Mouse (Mus musculus) kidney, embryonic 15.5 days (tissue): ENCODE results near the gene Rnf17. TPM values are rescaled to one million over a fixed set of nuclear protein-coding genes. Genes with fewer than 3 reads are reported as not detected.

Experiments used
- ATAC-seq: fragments of 200-750 bp; cut with Nextera tagmentation; replicated peaks from 2 replicates; pipeline ENCODE4 v1.8.0; 2017; ENCODE audit warnings: moderate TSS enrichment; ENCODE audit not compliant: low FRiP score
- H3K27ac ChIP-seq: fragments of 300-500 bp; sonication (generic); 2 replicates; pipeline ENCODE4 v1.5.1; 2015; ENCODE audit warnings: mild to moderate bottlenecking, inconsistent platforms
- H3K27me3 ChIP-seq: fragments of 300-500 bp; sonication (generic); 2 replicates; pipeline ENCODE4 v1.6.1; 2015; ENCODE audit warnings: inconsistent platforms
- H3K36me3 ChIP-seq: fragments of 300-500 bp; sonication (generic); 2 replicates; pipeline ENCODE4 v1.6.1; 2015; ENCODE audit warnings: inconsistent platforms
- H3K4me1 ChIP-seq: fragments of 300-500 bp; sonication (generic); 2 replicates; pipeline ENCODE4 v1.6.1; 2015; ENCODE audit warnings: inconsistent platforms
- H3K4me2 ChIP-seq: fragments of 300-500 bp; sonication (generic); 2 replicates; pipeline ENCODE4 v1.6.1; 2015; ENCODE audit warnings: moderate library complexity, mild to moderate bottlenecking, inconsistent platforms
- H3K4me3 ChIP-seq: fragments of 300-500 bp; sonication (generic); replicated peaks from 2 replicates; pipeline ENCODE4 v1.5.1; 2015; ENCODE audit warnings: mild to moderate bottlenecking, inconsistent platforms
- H3K9ac ChIP-seq: fragments of 300-500 bp; sonication (generic); 2 replicates; pipeline ENCODE4 v1.6.1; 2015; ENCODE audit warnings: mild to moderate bottlenecking, inconsistent platforms
- H3K9me3 ChIP-seq: fragments of 300-500 bp; sonication (generic); replicated peaks from 2 replicates; pipeline ENCODE4 v1.6.1; 2016; ENCODE audit warnings: inconsistent platforms
- WGBS: fragments of 180-500 bp; shearing (Covaris S2); methylation state at CpG from one replicate; pipeline ENCODE4 v1.1.7; 2015; ENCODE audit warnings: mixed read lengths; 5-methylcytosine and 5-hydroxymethylcytosine counted together
- polyA plus RNA-seq: library from polyadenylated mRNA; unstranded; fragments of >200 nt; fragmentation: Nextera tagmentation; extraction: Ambion mirVana; gene quantifications from 2 replicates; pipeline ENCODE4 v1.2.1, GENCODE M21; 2015

The Rnf17 gene
- 1.1 and 1.5 TPM in 2 replicates for polyA plus RNA-seq

DNA sequence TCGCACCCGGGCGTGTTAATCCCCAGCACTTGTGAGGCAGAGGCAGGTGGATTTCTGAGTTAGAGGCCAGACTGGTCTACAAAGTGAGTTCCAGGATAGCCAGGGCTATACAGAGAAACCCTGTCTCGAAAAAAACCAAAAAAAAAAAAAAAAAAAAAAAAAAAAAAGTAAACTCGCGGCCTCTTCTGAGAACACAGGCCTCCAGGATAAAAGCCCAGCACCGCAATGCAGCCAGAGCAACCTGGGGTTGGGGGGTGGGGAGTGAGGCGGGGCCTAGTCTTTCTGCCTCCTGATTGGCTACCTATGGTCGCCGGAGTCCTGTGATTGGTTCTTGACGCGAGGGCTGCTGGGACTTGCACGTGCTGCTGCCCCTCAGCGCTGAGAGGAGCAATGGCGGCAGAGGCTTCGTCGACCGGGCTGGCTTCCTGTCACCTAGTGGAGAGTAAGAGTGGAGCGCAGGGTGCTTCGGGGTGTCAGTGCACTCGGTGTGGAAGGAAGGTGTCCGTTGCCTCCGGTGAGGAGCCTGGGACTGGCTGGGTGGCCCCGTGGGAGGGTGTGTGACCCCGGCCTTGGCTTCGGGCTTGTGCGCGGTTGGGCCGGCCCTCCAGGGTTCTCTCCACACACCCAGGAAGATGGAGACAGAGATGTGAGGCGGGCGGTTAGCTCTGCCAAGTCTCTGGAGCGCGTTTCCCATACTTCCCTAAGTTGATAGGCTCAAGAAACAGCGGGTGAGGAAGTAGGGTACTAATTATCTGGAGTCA lies at the start of gene Rnf17:
Rnf17 (plus strand) TSS at position 271 of the 761 bp plus-strand sequence.
- H3K4me2 ChIP-seq = peak within 1 kb of the TSS; percentile 39; the same call in 1 of the 2 replicates
- H3K4me3 ChIP-seq = no peak within 1 kb of the TSS
- H3K9me3 ChIP-seq = no peaks in the 10 kb centered on the region
- H3K27ac ChIP-seq = no peak within 1 kb of the TSS
- no peaks in the 10 kb centered on the region for H3K4me1 ChIP-seq
- no peaks in the 10 kb centered on the region for H3K36me3 ChIP-seq
- H3K27me3 ChIP-seq = no peaks in the 10 kb centered on the region
- no peak within 1 kb of the TSS for H3K9ac ChIP-seq
- WGBS = 70% methylated on average over 34 of the region's 34 CpGs
- no peak for ATAC-seq

DNA sequence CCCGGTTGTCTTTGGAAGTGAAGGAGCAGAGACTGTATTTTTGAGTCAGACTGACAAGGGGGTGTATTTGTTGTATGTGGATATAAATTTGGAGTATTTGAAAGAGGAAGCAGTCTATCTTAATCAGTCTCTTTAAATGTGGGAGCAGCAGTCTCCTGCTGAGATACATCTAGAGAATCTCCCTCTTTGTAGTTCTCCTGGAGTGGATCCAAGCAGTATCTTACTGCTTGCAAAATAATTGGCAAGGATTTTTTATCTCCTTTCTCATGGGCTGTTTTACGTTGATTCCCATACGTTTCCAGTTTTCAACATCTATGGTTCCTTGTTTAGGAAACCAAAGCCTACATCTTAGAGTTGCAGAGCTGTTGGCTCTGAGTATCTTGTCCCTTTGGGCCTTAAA lies 47.6 kb upstream of the Rnf17 start:
- 80% methylated on average over 3 of the region's 3 CpGs for WGBS

DNA sequence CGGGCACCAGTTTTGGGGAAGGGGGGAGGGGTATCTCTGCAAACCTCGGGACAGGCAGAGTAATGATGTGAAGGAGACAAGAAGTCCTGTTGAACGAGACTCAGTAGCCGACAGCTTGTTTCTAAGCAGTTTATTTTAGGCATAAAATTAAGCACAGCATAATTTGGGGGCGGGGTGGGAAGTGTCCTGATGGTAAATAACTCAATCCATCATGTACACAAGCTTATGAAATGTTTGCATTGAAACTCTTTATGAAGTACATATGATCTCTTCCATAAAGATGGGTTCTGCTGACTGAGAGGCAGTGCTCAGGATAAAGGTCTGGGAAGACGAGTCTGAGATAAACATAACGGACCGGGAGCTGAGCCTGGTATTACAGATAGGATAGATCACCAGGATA lies 47.0 kb upstream of the Rnf17 start:
- 78% methylated on average over 8 of the region's 8 CpGs for WGBS
- no peak overlapping the region for H3K27ac ChIP-seq
- H3K36me3 ChIP-seq = no peaks in the 10 kb centered on the region
- 0 out of 2 replicates have a peak, but pooled peaks cover 6% of the 10 kb centered on the region for H3K27me3 ChIP-seq
- H3K4me1 ChIP-seq = no peaks in the 10 kb centered on the region
- ATAC-seq = no peak
- H3K4me3 ChIP-seq = no peak overlapping the region
- H3K9me3 ChIP-seq = no peaks in the 10 kb centered on the region
- H3K4me2 ChIP-seq = no peak overlapping the region
- no peak overlapping the region for H3K9ac ChIP-seq

More for the DNA sequence above, 47.6 kb upstream of the Rnf17 start:
- ATAC-seq = no peak
- no peaks in the 10 kb centered on the region for H3K9me3 ChIP-seq
- no peaks in the 10 kb centered on the region for H3K36me3 ChIP-seq
- H3K9ac ChIP-seq = no peak overlapping the region
- no peaks in the 10 kb centered on the region for H3K4me1 ChIP-seq
- no peak overlapping the region for H3K4me2 ChIP-seq
- H3K27me3 ChIP-seq = 0 out of 2 replicates have a peak, but pooled peaks cover 6% of the 10 kb centered on the region
- H3K4me3 ChIP-seq = no peak overlapping the region
- H3K27ac ChIP-seq = no peak overlapping the region

DNA sequence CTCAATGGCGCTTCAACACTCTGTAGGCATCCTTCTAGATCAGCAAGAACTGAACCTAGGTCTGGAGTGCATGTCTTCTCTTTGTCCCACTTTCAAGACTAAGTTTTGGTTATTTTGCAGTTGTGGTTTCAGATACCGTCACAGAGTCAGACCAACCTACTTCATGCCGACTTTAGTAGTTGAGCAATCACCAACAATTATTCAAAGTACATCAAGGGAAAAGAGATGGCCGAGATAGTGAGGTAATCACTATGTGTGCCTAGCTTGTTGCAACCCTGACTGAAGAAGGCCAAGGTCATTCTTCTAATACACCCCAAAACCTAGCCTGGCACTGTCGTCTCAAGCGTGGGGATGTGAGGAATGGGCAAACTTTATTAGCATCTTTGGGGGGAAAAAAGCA lies 46.2 kb upstream of the Rnf17 start:
- Histone ChIP-seq H3K9me3 (no peaks in the 10 kb centered on the region), H3K27me3 (0 out of 2 replicates have a peak, but pooled peaks cover 6% of the 10 kb centered on the region), H3K4me1 (no peaks in the 10 kb centered on the region), H3K4me3 (no peak overlapping the region), H3K36me3 (no peaks in the 10 kb centered on the region), H3K27ac (no peak overlapping the region), H3K9ac (no peak overlapping the region), H3K4me2 (no peak overlapping the region)
- WGBS = 92% methylated on average over 6 of the region's 6 CpGs
- no peak for ATAC-seq

DNA sequence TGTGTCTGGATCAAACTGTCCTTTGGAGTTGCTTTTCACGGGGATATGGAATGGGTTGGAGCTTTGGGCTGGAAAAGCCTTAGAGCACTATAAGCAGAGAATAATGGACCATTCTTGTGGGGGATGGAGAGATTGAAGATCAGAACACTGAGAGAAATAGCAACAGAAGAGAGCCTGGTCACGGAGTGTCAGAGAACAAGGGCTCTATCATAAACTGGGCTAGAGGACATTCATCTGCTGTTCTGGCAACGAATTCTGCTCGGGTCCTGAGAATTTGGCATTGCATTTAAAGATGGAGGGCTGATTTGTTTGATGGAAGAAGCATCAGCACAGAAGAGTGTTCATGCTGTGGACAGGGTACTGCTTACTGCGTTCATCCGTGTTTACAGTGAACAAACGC lies 44.0 kb upstream of the Rnf17 start:
- H3K36me3 ChIP-seq = no peaks in the 10 kb centered on the region
- no peak overlapping the region for H3K27ac ChIP-seq
- H3K9ac ChIP-seq = no peak overlapping the region
- no peak overlapping the region for H3K4me2 ChIP-seq
- WGBS = 85% methylated on average over 7 of the region's 7 CpGs
- no peaks in the 10 kb centered on the region for H3K9me3 ChIP-seq
- no peak for ATAC-seq
- peaks cover 22% of the 10 kb centered on the region for H3K27me3 ChIP-seq
- H3K4me1 ChIP-seq = no peaks in the 10 kb centered on the region
- no peak overlapping the region for H3K4me3 ChIP-seq

DNA sequence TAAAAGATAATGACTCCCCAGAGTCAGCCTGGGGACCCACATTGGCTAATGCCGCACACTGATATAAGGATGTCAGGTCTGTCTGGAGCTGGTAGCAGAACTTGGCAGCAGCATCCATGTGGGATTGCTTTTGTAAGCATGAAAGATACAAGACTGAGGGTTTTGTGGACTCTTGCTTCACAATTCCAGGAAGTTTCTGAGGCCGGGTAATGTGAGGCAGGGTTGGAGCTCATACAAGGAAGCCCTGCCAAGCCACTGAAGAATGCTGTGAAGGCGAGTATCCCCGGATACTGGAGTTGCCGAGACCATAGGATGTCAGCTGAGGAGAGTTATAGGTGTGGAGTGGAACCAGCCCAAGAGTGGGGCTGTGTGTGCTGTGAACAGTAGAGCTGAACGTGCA lies 43.2 kb upstream of the Rnf17 start:
- Histone ChIP-seq H3K27me3 (peaks cover 24% of the 10 kb centered on the region), H3K4me1 (no peaks in the 10 kb centered on the region), H3K9ac (no peak overlapping the region), H3K4me3 (no peak overlapping the region), H3K27ac (no peak overlapping the region), H3K36me3 (no peaks in the 10 kb centered on the region), H3K4me2 (no peak overlapping the region), H3K9me3 (no peaks in the 10 kb centered on the region)
- ATAC-seq = no peak
- WGBS = 67% methylated on average over 6 of the region's 6 CpGs

DNA sequence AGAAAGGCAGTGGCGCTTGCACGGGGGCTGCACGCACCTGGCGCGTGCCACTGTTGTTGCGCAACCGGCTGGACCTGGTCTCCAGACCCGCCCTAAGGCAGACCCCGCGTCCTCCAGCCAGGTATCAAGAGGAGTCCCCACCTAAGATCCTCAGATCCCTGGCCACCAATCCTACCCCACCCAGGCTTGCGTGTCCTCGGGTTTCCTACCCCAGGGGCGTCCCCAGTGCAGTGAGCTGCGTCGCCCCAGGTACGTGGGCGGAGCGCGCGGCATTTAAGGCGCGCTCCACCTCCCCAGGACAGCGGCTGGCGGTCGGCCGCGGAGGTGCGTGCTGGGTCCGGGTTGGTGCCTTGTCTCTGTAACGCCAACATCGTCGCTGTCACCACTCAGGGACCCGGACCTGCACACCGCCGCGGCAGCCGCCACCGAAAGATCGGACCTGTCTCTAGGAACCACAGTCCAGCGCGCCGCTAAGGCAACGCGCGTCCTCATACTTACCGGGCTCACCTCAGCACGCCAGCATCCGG lies 37.6 kb upstream of the Rnf17 start, which contains the start of gene Atp12a:
Atp12a (plus strand) TSS at position 358 of the 527 bp plus-strand sequence.
- Histone ChIP-seq H3K27me3 (peaks cover 64% of the 10 kb centered on the region), H3K9ac (no peak within 1 kb of the TSS), H3K27ac (no peak within 1 kb of the TSS), H3K4me1 (peaks cover 19% of the 10 kb centered on the region), H3K9me3 (no peaks in the 10 kb centered on the region), H3K4me2 (peak within 1 kb of the TSS; percentile 88), H3K4me3 (peak within 1 kb of the TSS; percentile 47), H3K36me3 (no peaks in the 10 kb centered on the region)
- peak; percentile 29; the same call in 1 of the 2 replicates for ATAC-seq
- 1% methylated on average over 48 of the region's 48 CpGs for WGBS

DNA sequence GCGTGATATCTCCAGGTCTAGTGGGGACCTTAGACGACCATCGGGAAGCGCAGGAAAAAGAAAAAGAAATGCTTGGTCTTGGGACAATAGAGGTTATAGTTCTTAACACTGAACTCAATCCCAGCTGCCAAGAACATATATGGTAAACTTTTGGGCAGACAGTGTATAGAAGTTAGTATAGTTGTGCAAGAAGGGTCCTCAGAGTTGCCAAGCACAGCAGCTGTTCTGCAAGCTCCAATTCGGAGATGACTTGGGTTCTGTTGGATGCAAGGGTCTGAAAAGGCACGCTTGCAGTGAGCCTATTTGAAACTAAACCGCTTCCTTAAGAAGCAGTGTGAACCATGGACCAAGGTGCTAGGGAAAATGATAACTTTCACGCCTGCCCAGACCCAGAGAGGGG lies 37.1 kb upstream of the Rnf17 start:
- no peak for ATAC-seq
- peaks cover 19% of the 10 kb centered on the region for H3K4me1 ChIP-seq

DNA sequence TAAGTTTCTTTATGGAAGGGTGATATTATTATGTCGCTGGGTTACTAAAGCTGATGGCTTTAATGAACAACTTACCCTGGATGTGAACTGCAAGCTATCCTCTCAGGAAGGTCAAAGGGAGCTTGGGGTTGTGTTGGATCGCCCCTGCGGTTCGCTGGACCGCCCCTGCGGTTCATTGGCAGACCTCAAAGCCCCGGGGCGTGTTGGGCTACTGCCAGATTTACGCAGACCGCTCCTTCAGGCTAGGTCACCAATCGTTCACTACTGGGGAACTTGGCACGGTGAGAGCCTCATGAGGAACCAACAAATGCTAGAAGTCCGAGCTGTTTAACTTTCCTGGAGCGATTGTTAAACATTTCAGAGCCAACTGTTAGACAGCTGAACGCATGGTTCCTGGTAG lies 35.7 kb upstream of the Rnf17 start:
- 21% methylated on average over 15 of the region's 15 CpGs for WGBS
- Histone ChIP-seq H3K9me3 (no peaks in the 10 kb centered on the region), H3K9ac (no peak overlapping the region), H3K4me1 (peaks cover 19% of the 10 kb centered on the region), H3K36me3 (no peaks in the 10 kb centered on the region), H3K4me2 (peak overlapping the region; percentile 33), H3K27ac (no peak overlapping the region), H3K4me3 (no peak overlapping the region), H3K27me3 (peaks cover 65% of the 10 kb centered on the region)
- no peak for ATAC-seq

More for the DNA sequence above, 37.1 kb upstream of the Rnf17 start:
- Histone ChIP-seq H3K4me3 (peak overlapping the region; percentile 47), H3K9me3 (no peaks in the 10 kb centered on the region), H3K27ac (no peak overlapping the region), H3K27me3 (peaks cover 64% of the 10 kb centered on the region), H3K4me2 (peak overlapping the region; percentile 88), H3K36me3 (no peaks in the 10 kb centered on the region), H3K9ac (no peak overlapping the region)
- 29% methylated on average over 8 of the region's 8 CpGs for WGBS

DNA sequence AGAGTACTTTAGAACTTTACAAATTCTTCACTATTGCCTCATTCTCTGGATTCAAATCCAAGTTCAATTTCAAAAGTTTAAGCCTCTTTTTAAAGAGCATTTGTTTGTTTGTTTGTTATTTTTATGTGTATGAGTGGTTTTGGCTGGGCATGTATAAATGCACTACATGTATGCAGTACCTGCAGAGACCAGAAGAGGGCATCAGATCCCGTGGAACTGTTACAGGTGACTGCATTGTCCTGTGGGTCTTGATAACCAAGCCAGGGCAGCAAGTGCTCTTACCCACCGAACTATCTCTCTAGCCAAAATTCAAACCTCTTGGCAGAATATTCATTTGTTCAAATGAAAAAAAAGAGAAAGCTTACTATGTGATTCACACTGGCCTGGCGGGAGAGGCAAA lies 33.5 kb upstream of the Rnf17 start:
- Histone ChIP-seq H3K4me1 (peaks cover 19% of the 10 kb centered on the region), H3K4me2 (no peak overlapping the region), H3K4me3 (no peak overlapping the region), H3K27ac (no peak overlapping the region), H3K9me3 (no peaks in the 10 kb centered on the region), H3K9ac (no peak overlapping the region), H3K27me3 (peaks cover 47% of the 10 kb centered on the region), H3K36me3 (no peaks in the 10 kb centered on the region)
- no peak for ATAC-seq
- 64% methylated on average over 3 of the region's 3 CpGs for WGBS

DNA sequence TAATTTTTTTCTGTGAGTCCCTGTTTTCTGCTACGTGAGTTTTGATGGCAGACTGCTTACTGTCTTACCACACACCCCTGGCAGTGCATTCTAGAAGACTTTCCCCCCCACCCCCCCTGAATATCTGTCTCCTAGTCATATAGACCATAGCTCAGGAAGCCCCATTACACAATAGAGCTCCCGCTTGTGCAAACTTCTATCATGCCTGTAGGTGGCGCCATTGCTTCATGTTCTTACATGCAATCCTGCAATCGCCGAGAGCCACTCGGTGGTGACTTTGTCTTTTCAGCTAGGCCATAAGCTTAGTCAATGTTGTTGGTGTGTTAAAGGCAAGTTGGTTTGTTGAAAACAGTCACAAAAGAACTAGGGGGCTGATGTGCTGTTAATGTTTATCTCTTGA lies 26.6 kb upstream of the Rnf17 start:
- Histone ChIP-seq H3K9ac (no peak overlapping the region), H3K4me2 (no peak overlapping the region), H3K9me3 (no peaks in the 10 kb centered on the region), H3K27ac (no peak overlapping the region), H3K36me3 (no peaks in the 10 kb centered on the region), H3K4me1 (peaks cover 11% of the 10 kb centered on the region), H3K4me3 (no peak overlapping the region), H3K27me3 (0 out of 2 replicates have a peak, but pooled peaks cover 1% of the 10 kb centered on the region)
- WGBS = 3% methylated on average over 6 of the region's 6 CpGs
- ATAC-seq = no peak; the same call in 1 of the 2 replicates

DNA sequence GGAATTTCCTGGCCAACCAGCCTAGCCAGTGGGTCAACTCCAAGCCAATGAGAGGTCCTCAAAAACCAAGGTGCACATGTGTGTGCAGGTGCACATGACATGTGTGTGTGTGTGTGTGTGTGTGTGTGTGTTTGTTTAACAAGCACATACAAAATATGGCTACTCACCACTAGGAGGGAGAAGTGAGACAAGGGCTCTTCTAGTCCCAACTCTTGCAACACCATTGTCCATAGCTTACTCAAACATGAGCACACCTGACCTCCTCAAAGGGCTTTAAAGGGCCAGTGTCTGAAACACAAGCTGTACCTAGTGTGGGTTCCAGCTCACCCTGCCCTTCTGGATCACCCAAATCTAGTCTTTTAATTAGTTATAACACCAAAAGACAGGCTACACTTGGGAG lies 24.6 kb upstream of the Rnf17 start:
- H3K27me3 ChIP-seq = no peaks in the 10 kb centered on the region
- no peaks in the 10 kb centered on the region for H3K9me3 ChIP-seq
- H3K4me3 ChIP-seq = no peak overlapping the region
- no peak for ATAC-seq
- no peak overlapping the region for H3K9ac ChIP-seq
- no peak overlapping the region for H3K27ac ChIP-seq
- peaks cover 11% of the 10 kb centered on the region for H3K4me1 ChIP-seq
- no peaks in the 10 kb centered on the region for H3K36me3 ChIP-seq
- H3K4me2 ChIP-seq = no peak overlapping the region
